Mouse (Mus musculus): ENCODE data around the gene Rasgef1a. TPM values are rescaled to one million over a fixed set of nuclear protein-coding genes. Genes with fewer than 3 reads are reported as not detected.

The Rasgef1a gene
- polyA plus RNA-seq, 1 experiment from 2014 or later = 0.19 TPM

GRCm38 (mm10) chr6:118127827-118128487 lies 116.7 kb downstream of the Rasgef1a start:
- Histone ChIP-seq H3K9me3 (ENCODE audit: control insufficient read depth, low read length) (no peaks in the 10 kb centered on the region), H3K4me2 (ENCODE audit: low read length) (peak overlapping the region; percentile 12), H3K27me3 (ENCODE audit: control insufficient read depth, insufficient read depth, low read length) (no peaks in the 10 kb centered on the region), H3K9ac (ENCODE audit: low read length) (no peak overlapping the region), H3K36me3 (ENCODE audit: control insufficient read depth, insufficient read depth, low read length) (peaks cover 11% of the 10 kb centered on the region), H3K27ac (replicated peaks in 1 of 2; ENCODE audit: control insufficient read depth in 1 of 2, insufficient read depth in 1 of 2, low read depth in 2 of 2, low read length in 2 of 2) (peak overlapping the region in 1 of 2 experiments; percentile 25; a peak in 1 of 4 replicates), H3K4me3 (ENCODE audit: control insufficient read depth in 1 of 2, insufficient read depth in 1 of 2, low read depth in 1 of 2, low read length in 2 of 2) (no peak overlapping the region), H3K4me1 (ENCODE audit: control insufficient read depth in 2 of 2, insufficient read depth in 2 of 2, low read length in 2 of 2) (peaks cover 11 to 24% of the 10 kb centered on the region in 2 experiments)
- WGBS = 4% methylated on average over 6 of the region's 6 CpGs
- ATAC-seq (ENCODE audit: insufficient number of reproducible peaks, insufficient read depth, low FRiP score, low read depth) = no peak

- Histone ChIP-seq H3K36me3 (ENCODE audit: control insufficient read depth, insufficient read depth, low read length) (no peaks in the 10 kb centered on the region), H3K4me2 (ENCODE audit: low read length) (no peak overlapping the region), H3K4me3 (ENCODE audit: control insufficient read depth in 1 of 2, insufficient read depth in 1 of 2, low read depth in 1 of 2, low read length in 2 of 2) (no peak overlapping the region), H3K9ac (ENCODE audit: low read length) (no peak overlapping the region), H3K27me3 (ENCODE audit: control insufficient read depth, insufficient read depth, low read length) (no peaks in the 10 kb centered on the region), H3K9me3 (ENCODE audit: control insufficient read depth, low read length) (no peaks in the 10 kb centered on the region), H3K4me1 (ENCODE audit: control insufficient read depth in 2 of 2, insufficient read depth in 2 of 2, low read length in 2 of 2) (peaks cover 11 to 24% of the 10 kb centered on the region in 2 experiments), H3K27ac (replicated peaks in 1 of 2; ENCODE audit: control insufficient read depth in 1 of 2, insufficient read depth in 1 of 2, low read depth in 2 of 2, low read length in 2 of 2) (no peak overlapping the region)
- ATAC-seq (ENCODE audit: insufficient number of reproducible peaks, insufficient read depth, low FRiP score, low read depth) = no peak
- WGBS = 69% methylated on average over 2 of the region's 2 CpGs
Measured at GRCm38 (mm10) chr6:118130022-118130421, 118.8 kb downstream of the Rasgef1a start.

DNA sequence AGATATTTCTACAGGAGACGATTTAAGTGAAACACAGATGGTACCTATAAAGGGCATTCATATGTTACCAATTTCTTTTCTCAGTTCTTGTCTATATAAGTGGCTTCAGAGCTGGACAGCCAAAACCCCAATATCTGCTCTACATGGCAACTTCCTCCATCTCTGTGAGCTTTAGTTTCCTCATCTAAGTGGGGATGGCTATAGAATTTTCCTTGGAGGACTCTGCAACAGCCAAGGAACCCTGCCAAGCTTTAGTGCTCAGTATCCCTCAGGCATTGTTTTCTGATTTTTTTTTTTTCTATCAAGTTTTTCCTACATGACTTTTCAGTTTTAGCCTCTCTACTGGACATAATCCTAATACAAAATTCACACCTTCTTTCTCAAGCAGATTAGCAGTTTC lies 123.2 kb downstream of the Rasgef1a start:
- H3K9ac ChIP-seq (ENCODE audit: low read length) = no peak overlapping the region
- H3K27ac ChIP-seq (replicated peaks in 1 of 2; ENCODE audit: control insufficient read depth in 1 of 2, insufficient read depth in 1 of 2, low read depth in 2 of 2, low read length in 2 of 2) = no peak overlapping the region
- H3K27me3 ChIP-seq (ENCODE audit: control insufficient read depth, insufficient read depth, low read length) = no peaks in the 10 kb centered on the region
- WGBS = 68% methylated on average over 1 of the region's 1 CpGs
- no peak overlapping the region for H3K4me3 ChIP-seq (ENCODE audit: control insufficient read depth in 1 of 2, insufficient read depth in 1 of 2, low read depth in 1 of 2, low read length in 2 of 2)
- no peaks in the 10 kb centered on the region for H3K36me3 ChIP-seq (ENCODE audit: control insufficient read depth, insufficient read depth, low read length)
- no peak for ATAC-seq (ENCODE audit: insufficient number of reproducible peaks, insufficient read depth, low FRiP score, low read depth)
- H3K4me1 ChIP-seq (ENCODE audit: control insufficient read depth in 2 of 2, insufficient read depth in 2 of 2, low read length in 2 of 2) = peaks cover 0 to 8% of the 10 kb centered on the region in 2 experiments; a peak in 2 of 4 replicates
- no peaks in the 10 kb centered on the region for H3K9me3 ChIP-seq (ENCODE audit: control insufficient read depth, low read length)
- no peak overlapping the region for H3K4me2 ChIP-seq (ENCODE audit: low read length)

- Histone ChIP-seq H3K9me3 (ENCODE audit: control insufficient read depth, low read length) (no peaks in the 10 kb centered on the region), H3K36me3 (ENCODE audit: control insufficient read depth, insufficient read depth, low read length) (no peaks in the 10 kb centered on the region), H3K4me2 (ENCODE audit: low read length) (no peak overlapping the region), H3K4me1 (ENCODE audit: control insufficient read depth in 2 of 2, insufficient read depth in 2 of 2, low read length in 2 of 2) (peaks cover 0 to 7% of the 10 kb centered on the region in 2 experiments; a peak in 2 of 4 replicates), H3K9ac (ENCODE audit: low read length) (no peak overlapping the region), H3K4me3 (ENCODE audit: control insufficient read depth in 1 of 2, insufficient read depth in 1 of 2, low read depth in 1 of 2, low read length in 2 of 2) (no peak overlapping the region), H3K27me3 (ENCODE audit: control insufficient read depth, insufficient read depth, low read length) (no peaks in the 10 kb centered on the region), H3K27ac (replicated peaks in 1 of 2; ENCODE audit: control insufficient read depth in 1 of 2, insufficient read depth in 1 of 2, low read depth in 2 of 2, low read length in 2 of 2) (no peak overlapping the region)
- WGBS = 63% methylated on average over 2 of the region's 2 CpGs
- no peak for ATAC-seq (ENCODE audit: insufficient number of reproducible peaks, insufficient read depth, low FRiP score, low read depth)
Measured at GRCm38 (mm10) chr6:118137148-118137547, 125.9 kb downstream of the Rasgef1a start.

DNA sequence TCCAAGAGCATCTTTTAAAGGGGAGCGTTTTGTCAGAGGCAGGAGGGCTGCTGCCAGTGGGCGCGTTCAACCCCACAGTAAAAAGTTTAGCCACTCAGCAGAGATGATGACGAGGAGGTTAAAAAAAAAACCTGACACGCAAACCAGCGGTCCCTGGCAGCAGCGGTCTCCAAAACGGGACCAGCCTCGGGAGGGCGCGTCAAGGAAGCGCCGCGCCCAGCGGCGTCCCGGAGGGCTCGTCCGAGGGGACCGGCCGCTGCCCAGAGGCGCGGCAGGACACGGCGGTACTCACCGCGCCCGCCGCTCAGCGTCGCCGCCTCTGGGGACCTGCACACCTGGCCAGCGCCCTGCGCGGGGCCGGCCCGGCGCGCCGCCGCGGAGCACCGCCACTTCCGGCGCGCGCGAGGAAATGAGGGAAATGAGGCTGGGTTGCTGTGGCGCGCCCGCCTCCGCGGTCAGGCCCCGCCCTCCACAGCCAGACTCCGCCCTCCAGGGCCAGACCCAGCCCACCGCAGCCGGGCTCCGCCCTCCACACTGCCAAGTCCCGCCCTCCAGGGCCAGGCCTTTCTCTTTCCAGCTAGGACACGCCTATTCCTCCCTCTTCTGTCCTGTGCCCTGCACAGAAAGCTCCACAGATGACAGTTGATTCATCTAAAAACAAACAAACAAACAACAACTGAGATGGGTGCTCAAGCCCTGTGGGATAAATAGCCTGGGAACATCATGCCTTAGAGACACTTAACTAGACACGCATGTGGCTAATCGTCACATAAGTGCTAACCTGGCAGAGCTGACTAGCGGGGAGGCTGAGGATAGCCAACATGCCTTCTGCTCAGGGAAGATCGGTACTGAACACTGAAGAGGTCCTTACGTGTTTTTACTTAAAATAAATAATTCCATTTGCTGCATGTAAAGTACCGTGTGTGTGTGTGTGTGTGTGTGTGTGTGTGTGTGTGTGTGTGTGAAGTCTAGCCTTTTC lies 127.8 kb downstream of the Rasgef1a start, which contains the start of gene Csgalnact2:
Gene Csgalnact2 (minus strand): TSS at position 410 of the 979 bp plus-strand sequence.
- Histone ChIP-seq H3K27ac (replicated peaks in 1 of 2; ENCODE audit: control insufficient read depth in 1 of 2, insufficient read depth in 1 of 2, low read depth in 2 of 2, low read length in 2 of 2) (peak within 1 kb of the TSS; percentile 46 to 70), H3K4me3 (ENCODE audit: control insufficient read depth in 1 of 2, insufficient read depth in 1 of 2, low read depth in 1 of 2, low read length in 2 of 2) (peak within 1 kb of the TSS; percentile 80 to 87), H3K36me3 (ENCODE audit: control insufficient read depth, insufficient read depth, low read length) (no peaks in the 10 kb centered on the region), H3K9ac (ENCODE audit: low read length) (peak within 1 kb of the TSS; percentile 84), H3K9me3 (ENCODE audit: control insufficient read depth, low read length) (no peaks in the 10 kb centered on the region), H3K27me3 (ENCODE audit: control insufficient read depth, insufficient read depth, low read length) (no peaks in the 10 kb centered on the region), H3K4me2 (ENCODE audit: low read length) (peak within 1 kb of the TSS; percentile 88), H3K4me1 (ENCODE audit: control insufficient read depth in 2 of 2, insufficient read depth in 2 of 2, low read length in 2 of 2) (peaks cover 0 to 7% of the 10 kb centered on the region in 2 experiments; a peak in 2 of 4 replicates)
- WGBS = 6% methylated on average over 63 of the region's 66 CpGs
- ATAC-seq (ENCODE audit: insufficient number of reproducible peaks, insufficient read depth, low FRiP score, low read depth) = peak; percentile 99

DNA sequence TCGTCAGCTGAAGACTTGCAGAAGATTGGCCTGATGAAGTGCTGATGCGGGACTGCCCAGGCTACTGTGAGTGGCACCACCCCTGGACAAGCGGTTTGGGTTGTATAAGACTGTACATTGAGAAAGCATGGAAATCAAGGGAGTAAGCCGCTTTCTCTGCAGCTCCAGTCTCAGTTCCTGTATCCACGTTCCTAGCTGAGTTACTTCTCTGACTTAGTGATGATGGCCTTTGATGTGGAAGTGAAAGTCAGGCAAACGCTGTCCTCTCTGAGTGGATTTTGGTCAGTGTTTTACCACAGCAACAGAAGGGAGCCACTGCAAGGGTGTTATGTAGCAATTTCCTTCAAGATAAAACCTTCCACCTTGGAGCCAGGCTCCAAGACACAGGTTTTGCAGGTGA lies 129.7 kb downstream of the Rasgef1a start:
- Histone ChIP-seq H3K36me3 (ENCODE audit: control insufficient read depth, insufficient read depth, low read length) (no peaks in the 10 kb centered on the region), H3K9ac (ENCODE audit: low read length) (no peak overlapping the region), H3K27ac (replicated peaks in 1 of 2; ENCODE audit: control insufficient read depth in 1 of 2, insufficient read depth in 1 of 2, low read depth in 2 of 2, low read length in 2 of 2) (no peak overlapping the region), H3K27me3 (ENCODE audit: control insufficient read depth, insufficient read depth, low read length) (no peaks in the 10 kb centered on the region), H3K9me3 (ENCODE audit: control insufficient read depth, low read length) (no peaks in the 10 kb centered on the region), H3K4me1 (ENCODE audit: control insufficient read depth in 2 of 2, insufficient read depth in 2 of 2, low read length in 2 of 2) (peaks cover 0 to 7% of the 10 kb centered on the region in 2 experiments; a peak in 2 of 4 replicates), H3K4me2 (ENCODE audit: low read length) (no peak overlapping the region), H3K4me3 (ENCODE audit: control insufficient read depth in 1 of 2, insufficient read depth in 1 of 2, low read depth in 1 of 2, low read length in 2 of 2) (no peak overlapping the region)
- 78% methylated on average over 6 of the region's 6 CpGs for WGBS
- ATAC-seq (ENCODE audit: insufficient number of reproducible peaks, insufficient read depth, low FRiP score, low read depth) = no peak
